Mouse (Mus musculus): ENCODE results near the gene Grin1. TPM values are rescaled to one million over a fixed set of nuclear protein-coding genes. Genes with fewer than 3 reads are reported as not detected.
A peak's percentile ranks its signal among the peaks of the same experiment; 100 is the strongest.

The Grin1 gene
- total and polyA plus RNA-seq, 3 experiments, result 0.07 TPM; not detected in 2

GRCm38 (mm10) chr2:25286314-25286713, 32.7 kb downstream of the Grin1 start:
- Histone ChIP-seq H3K79me2 (ENCODE audit: control insufficient read depth, insufficient read depth, low read length, poor library complexity) (no peaks in the 10 kb centered on the region), H3K9ac (ENCODE audit: control insufficient read depth, low read depth, low read length, poor library complexity, severe bottlenecking) (no peak overlapping the region), H3K27ac (ENCODE audit: control insufficient read depth, low read depth, low read length) (peak overlapping the region; percentile 50), H3K9me3 (replicated peaks; ENCODE audit: insufficient read depth, low read length) (no peaks in the 10 kb centered on the region), H3K27me3 (ENCODE audit: control insufficient read depth in 1 of 2, insufficient read depth in 2 of 2, low read length in 2 of 2) (no peaks in the 10 kb centered on the region), H3K36me3 (ENCODE audit: control insufficient read depth in 1 of 2, insufficient read depth in 2 of 2, low read length in 2 of 2) (peaks cover 0 to 11% of the 10 kb centered on the region in 2 experiments; a peak in 2 of 4 replicates), H3K4me1 (ENCODE audit: control insufficient read depth in 1 of 2, insufficient read depth in 2 of 2, low read length in 2 of 2) (peaks cover 7 to 35% of the 10 kb centered on the region in 2 experiments), H3K4me3 (ENCODE audit: control insufficient read depth in 1 of 2, insufficient read depth in 1 of 2, low read depth in 2 of 2, low read length in 2 of 2) (no peak overlapping the region)
- DNase-seq (ENCODE audit: low read depth, low spot score), result peak; percentile 55
- TF ChIP-seq BHLHE40 (IDR thresholded peaks at IDR 0.05; ENCODE audit: borderline replicate concordance, low read depth, low read length), result no peak
- TF ChIP-seq CTCF (IDR thresholded peaks at IDR 0.05 in 2 of 3, conservative IDR thresholded peaks at IDR 0.05 in 1 of 3; ENCODE audit: control insufficient read depth in 1 of 3, insufficient read depth in 1 of 3, low read depth in 2 of 3, low read length in 3 of 3, poor library complexity in 1 of 3, severe bottlenecking in 1 of 3), result no peak
- peak in 1 of 2 experiments; percentile 27; a peak in 1 of 4 replicates for TF ChIP-seq EP300 (IDR thresholded peaks at IDR 0.05; ENCODE audit: low read depth in 1 of 2, low read length in 2 of 2)
- TF ChIP-seq NRF1 (IDR thresholded peaks at IDR 0.05; ENCODE audit: insufficient read depth, low read depth, low read length, poor library complexity, severe bottlenecking), result no peak
- peak; percentile 28; the same call in 1 of the 2 replicates for TF ChIP-seq SIN3A (IDR thresholded peaks at IDR 0.05; ENCODE audit: low read length)
- TF ChIP-seq MAZ (IDR thresholded peaks at IDR 0.05; ENCODE audit: low read depth, low read length), result no peak
- TF ChIP-seq MEF2A (IDR thresholded peaks at IDR 0.05; ENCODE audit: extremely low read depth, insufficient replicate concordance, low read depth, low read length, poor library complexity, severe bottlenecking), result no peak
- TF ChIP-seq MYB (IDR thresholded peaks at IDR 0.05; ENCODE audit: low read depth, low read length), result no peak

- no peak overlapping the region for H3K4me3 ChIP-seq (ENCODE audit: control insufficient read depth in 1 of 2, insufficient read depth in 1 of 2, low read depth in 2 of 2, low read length in 2 of 2)
- no peak for DNase-seq (ENCODE audit: low read depth, low spot score)
- no peak overlapping the region for H3K27ac ChIP-seq (ENCODE audit: control insufficient read depth, low read depth, low read length)
- no peaks in the 10 kb centered on the region for H3K79me2 ChIP-seq (ENCODE audit: control insufficient read depth, insufficient read depth, low read length, poor library complexity)
- H3K9ac ChIP-seq (ENCODE audit: control insufficient read depth, low read depth, low read length, poor library complexity, severe bottlenecking), result no peak overlapping the region
- TF ChIP-seq KAT2A (conservative IDR thresholded peaks at IDR 0.05; ENCODE audit: low read depth, low read length) (no peak), TAL1 (IDR thresholded peaks at IDR 0.05; ENCODE audit: low read length) (no peak), TBP (IDR thresholded peaks at IDR 0.05; ENCODE audit: low read depth, low read length) (no peak), UBTF (IDR thresholded peaks at IDR 0.05; ENCODE audit: borderline replicate concordance, insufficient read depth, low read depth, low read length) (no peak), MYC (IDR thresholded peaks at IDR 0.05; ENCODE audit: low read depth, low read length) (no peak), RCOR1 (IDR thresholded peaks at IDR 0.05; ENCODE audit: low read depth, low read length) (no peak), MAX (IDR thresholded peaks at IDR 0.05; ENCODE audit: low read length) (no peak), MAZ (IDR thresholded peaks at IDR 0.05; ENCODE audit: low read depth, low read length) (no peak), HCFC1 (IDR thresholded peaks at IDR 0.05; ENCODE audit: low read depth, low read length) (no peak), ETS1 (IDR thresholded peaks at IDR 0.05; ENCODE audit: low read depth, low read length) (no peak), POLR2AphosphoS2 (IDR thresholded peaks at IDR 0.05; ENCODE audit: low read length) (no peak), SMC3 (IDR thresholded peaks at IDR 0.05; ENCODE audit: low read depth, low read length) (no peak)
- peaks cover 7 to 35% of the 10 kb centered on the region in 2 experiments for H3K4me1 ChIP-seq (ENCODE audit: control insufficient read depth in 1 of 2, insufficient read depth in 2 of 2, low read length in 2 of 2)
- H3K9me3 ChIP-seq (replicated peaks; ENCODE audit: insufficient read depth, low read length), result no peaks in the 10 kb centered on the region
- no peaks in the 10 kb centered on the region for H3K27me3 ChIP-seq (ENCODE audit: control insufficient read depth in 1 of 2, insufficient read depth in 2 of 2, low read length in 2 of 2)
- H3K36me3 ChIP-seq (ENCODE audit: control insufficient read depth in 1 of 2, insufficient read depth in 2 of 2, low read length in 2 of 2), result peaks cover 0 to 11% of the 10 kb centered on the region in 2 experiments; a peak in 2 of 4 replicates
Measured at GRCm38 (mm10) chr2:25285551-25285950, 33.4 kb downstream of the Grin1 start.

Measured in MEL (cell line).